Mouse (Mus musculus): Measurements from ENCODE around the gene Itgal.

Itgal gene

DNA sequence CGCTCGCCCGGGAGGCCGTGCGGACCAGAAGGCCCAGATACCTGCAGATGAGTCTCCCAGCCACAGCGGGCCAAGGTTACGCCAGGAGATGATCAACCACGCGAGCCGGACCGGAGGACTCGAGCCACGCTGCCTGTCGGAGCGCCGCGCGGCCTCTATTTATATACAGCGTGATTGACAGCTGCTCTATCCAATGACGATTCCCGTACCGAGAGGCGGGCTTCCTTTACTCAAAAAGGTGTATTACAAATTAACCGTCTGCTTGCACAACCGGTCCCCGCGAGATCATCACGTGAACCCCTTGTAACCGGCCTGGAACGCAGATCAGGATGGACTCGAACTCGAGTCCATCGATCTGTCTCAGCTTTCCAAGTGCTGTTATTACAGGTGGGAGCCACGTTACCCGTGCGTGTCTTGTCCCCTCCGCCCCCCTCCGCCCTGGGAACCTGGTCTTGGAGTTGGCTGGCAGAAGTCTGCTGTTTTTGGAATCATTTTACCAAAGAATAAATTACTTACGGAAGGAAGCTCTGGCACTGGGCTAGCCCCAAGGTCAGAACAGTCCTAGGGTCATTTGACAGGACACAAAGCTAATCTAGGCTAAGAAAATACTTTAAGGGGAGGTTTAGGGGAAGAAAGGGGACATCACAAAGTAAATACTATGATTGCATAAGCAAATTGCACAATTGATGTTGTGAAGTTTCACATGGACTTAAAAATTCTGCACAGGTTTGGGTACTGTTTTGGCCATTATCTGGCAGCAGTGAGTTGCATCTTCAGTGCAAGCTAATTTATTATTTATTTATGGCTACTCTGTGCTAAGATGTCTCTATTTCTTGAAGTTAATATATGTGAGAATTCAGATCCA is 21.9 kb upstream of the Itgal start, which contains the start of gene Sephs2:
Sephs2 (minus strand) TSS at position 131 of the 865 bp plus-strand sequence.
- in situ Hi-C loops (cut with MboI; ENCODE audit: low pct_unique_long_range_greater_than_20kb in 1 of 2, low sequenced_read_pairs in 2 of 2, unreplicated experiment in 1 of 2): no loop called here

DNA sequence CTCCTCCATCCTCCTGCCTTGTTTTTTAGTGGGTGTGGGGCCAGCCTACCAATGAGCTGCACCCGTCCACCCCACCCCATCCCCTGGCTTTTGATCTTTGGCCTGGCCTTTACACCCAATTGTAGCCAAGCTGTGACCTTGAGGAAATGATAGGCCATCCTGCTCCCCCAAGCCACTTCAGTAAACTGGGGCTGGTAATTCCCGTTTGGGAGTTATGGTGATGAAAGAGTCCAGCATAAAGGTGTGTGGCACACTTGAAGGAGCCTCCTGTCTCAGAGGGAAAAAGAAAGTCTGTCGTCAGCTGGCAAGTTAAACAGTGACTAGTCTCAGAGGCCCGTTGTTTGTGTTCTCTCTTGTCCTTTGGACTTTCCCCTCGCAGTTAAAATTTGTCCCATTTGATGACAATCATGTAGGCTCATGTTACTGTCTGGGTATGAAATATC is 19.5 kb upstream of the Itgal start:
- in situ Hi-C loops (cut with MboI; ENCODE audit: low pct_unique_long_range_greater_than_20kb in 1 of 2, low sequenced_read_pairs in 2 of 2, unreplicated experiment in 1 of 2): no loop called here

DNA sequence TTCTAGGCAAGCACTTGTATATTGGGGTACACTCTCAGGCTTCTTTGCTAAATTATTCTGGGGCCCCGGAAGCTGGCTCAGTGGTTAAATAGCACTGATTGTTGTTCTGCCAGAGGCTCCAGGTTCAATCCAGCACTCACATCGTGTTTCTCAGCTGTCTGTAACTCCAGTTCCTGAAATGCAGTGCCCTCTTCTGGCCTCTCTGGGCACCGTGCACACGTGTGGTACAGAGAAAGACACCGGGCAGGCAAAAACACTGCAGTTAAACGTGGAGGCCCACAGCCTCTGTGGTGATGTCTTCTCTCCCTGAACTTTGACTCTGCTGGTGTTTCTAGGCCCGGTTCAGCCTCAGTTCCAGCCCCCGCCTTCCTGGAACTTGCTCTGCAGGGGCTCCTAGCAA is 17.7 kb upstream of the Itgal start:
- in situ Hi-C loops (cut with MboI; ENCODE audit: low pct_unique_long_range_greater_than_20kb in 1 of 2, low sequenced_read_pairs in 2 of 2, unreplicated experiment in 1 of 2): no loop called here

DNA sequence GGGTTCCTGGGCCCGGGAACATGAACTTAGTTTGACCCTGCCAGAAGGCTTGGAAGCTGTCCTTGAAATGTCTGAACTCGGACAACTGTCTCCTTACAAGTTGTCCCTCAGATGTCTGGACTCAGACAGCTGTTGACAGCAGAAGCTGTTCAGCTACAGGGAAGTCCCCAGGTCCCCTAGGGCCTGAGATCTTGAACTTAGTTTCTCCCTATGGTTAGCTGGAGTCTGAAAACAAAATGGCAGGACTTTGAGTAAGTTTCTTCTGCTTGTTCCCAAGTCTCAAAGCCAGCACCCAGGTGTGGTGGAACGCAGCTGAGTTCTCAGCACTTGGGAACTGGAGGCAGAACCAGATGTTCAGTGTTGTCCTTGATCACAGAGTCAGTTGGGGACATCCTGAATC is 16.0 kb upstream of the Itgal start:
- in situ Hi-C loops (cut with MboI; ENCODE audit: low pct_unique_long_range_greater_than_20kb in 1 of 2, low sequenced_read_pairs in 2 of 2, unreplicated experiment in 1 of 2): no loop called here

DNA sequence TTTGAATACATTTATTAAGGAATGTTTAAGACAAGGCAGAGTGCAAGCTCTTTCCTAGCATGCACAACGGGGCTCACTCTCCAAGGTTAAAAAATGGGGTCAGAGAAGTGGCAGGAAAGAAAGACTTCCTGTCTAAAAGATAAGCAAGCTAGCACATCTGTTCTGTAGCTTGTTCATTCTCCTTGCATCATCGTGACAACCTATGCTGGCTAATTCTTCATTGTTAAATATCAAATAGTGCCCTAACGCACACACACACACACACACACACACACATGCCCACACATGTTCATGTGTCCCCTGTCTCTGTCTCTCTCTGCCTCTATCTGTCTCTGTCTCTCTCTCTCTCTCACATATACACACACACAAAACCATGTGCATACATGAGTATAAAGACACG is 14.9 kb upstream of the Itgal start:
- in situ Hi-C loops (cut with MboI; ENCODE audit: low pct_unique_long_range_greater_than_20kb in 1 of 2, low sequenced_read_pairs in 2 of 2, unreplicated experiment in 1 of 2): no loop called here

DNA sequence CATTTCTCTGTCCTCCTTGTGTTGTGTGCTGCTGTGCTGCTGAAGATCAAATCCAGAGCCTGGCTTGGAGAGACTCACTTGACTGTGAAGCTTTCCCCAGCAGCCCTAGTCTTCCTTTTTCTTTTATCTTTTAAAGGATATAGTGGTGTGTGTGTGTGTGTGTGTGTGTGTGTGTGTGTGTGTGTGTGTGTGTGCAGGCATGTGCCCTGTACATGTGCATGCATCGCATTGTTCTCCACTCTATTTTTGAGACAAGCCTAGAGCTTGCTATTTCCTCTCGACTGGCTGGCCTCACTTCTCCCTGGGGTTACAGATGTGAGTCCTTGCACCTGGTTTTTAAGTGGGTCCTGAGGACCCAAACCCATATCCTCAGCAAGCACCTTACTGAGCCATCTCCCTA is 13.9 kb upstream of the Itgal start:
- in situ Hi-C loops (cut with MboI; ENCODE audit: low pct_unique_long_range_greater_than_20kb in 1 of 2, low sequenced_read_pairs in 2 of 2, unreplicated experiment in 1 of 2): no loop called here

DNA sequence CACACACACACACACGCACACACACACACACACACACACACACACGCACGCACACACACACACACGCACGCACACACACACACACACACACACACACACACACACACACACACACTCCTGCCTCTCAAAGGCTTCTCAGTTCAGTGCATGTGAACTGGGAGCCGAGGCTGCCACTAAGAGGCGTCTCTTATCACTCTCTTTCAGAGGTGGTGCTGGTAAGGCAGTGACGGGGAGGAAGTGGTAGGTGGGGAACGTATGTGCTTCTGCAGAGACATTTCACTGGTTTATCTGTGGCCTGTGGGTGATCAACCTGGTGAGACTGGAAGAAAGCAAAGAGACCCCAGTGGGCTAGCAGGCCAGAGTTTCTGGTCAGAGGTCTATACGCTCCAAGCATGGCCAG is 10.9 kb upstream of the Itgal start:
- in situ Hi-C loops (cut with MboI; ENCODE audit: low pct_unique_long_range_greater_than_20kb in 1 of 2, low sequenced_read_pairs in 2 of 2, unreplicated experiment in 1 of 2): no loop called here

DNA sequence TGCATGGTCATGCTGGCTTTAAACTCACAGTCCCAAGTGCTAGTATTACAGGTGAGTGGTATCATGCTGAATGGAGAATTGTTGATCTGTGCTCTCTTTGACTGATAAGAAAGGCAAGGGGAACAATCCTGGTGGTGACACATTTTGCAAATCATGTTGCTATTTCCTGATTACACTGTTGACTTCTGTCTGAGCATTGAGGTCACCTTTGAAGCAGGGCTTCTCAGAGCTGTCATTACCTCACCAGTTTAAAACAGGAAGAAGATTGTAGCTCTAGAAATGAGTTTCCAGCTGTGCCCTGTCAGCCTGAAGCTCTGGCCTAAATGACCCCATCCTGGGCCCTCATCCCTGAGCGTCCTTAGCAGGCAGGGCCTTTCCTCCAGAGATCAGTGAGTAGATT is 8.1 kb upstream of the Itgal start:
- in situ Hi-C loops (cut with MboI; ENCODE audit: low pct_unique_long_range_greater_than_20kb in 1 of 2, low sequenced_read_pairs in 2 of 2, unreplicated experiment in 1 of 2): no loop called here

DNA sequence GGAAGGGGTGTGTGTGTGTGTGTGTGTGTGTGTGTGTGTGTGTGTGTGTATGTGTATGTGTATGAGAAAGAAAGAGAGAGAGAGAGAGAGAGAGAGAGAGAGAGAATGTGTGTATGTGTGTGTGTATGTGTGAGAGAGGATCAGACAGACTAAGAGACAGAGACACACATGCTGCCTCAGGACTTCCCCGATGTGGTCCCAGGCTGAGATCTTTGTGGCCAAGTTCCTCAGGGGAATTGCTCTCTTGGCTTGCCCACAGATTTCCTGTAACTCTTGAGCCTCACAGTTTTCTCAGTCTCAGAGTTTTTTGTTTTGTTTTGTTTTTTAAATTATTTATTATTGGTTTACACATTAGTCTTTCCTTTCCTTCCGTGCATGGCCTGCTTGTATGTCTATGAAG is 6.8 kb upstream of the Itgal start:
- in situ Hi-C loops (cut with MboI; ENCODE audit: low pct_unique_long_range_greater_than_20kb in 1 of 2, low sequenced_read_pairs in 2 of 2, unreplicated experiment in 1 of 2): no loop called here

DNA sequence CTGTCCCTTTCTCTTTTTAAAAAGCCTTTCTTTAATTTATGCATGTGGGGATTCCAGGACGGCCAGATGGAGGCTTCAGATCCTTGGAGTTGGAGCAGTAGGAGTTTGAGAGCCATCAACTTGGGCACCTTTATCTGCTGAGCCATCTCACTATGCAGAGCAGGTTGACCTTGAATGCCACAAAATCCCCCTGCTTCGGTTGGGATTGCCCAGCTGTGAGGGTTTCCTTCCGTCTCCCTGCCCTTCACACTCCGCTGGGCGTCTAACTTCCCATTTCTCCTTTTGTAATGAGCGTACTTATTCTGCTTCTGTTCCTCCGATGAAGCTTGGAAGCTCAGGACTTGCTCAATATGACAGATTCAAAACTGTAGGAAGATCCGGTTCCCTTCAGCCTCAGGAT is 5.9 kb upstream of the Itgal start:
- in situ Hi-C loops (cut with MboI; ENCODE audit: low pct_unique_long_range_greater_than_20kb in 1 of 2, low sequenced_read_pairs in 2 of 2, unreplicated experiment in 1 of 2): no loop called here

DNA sequence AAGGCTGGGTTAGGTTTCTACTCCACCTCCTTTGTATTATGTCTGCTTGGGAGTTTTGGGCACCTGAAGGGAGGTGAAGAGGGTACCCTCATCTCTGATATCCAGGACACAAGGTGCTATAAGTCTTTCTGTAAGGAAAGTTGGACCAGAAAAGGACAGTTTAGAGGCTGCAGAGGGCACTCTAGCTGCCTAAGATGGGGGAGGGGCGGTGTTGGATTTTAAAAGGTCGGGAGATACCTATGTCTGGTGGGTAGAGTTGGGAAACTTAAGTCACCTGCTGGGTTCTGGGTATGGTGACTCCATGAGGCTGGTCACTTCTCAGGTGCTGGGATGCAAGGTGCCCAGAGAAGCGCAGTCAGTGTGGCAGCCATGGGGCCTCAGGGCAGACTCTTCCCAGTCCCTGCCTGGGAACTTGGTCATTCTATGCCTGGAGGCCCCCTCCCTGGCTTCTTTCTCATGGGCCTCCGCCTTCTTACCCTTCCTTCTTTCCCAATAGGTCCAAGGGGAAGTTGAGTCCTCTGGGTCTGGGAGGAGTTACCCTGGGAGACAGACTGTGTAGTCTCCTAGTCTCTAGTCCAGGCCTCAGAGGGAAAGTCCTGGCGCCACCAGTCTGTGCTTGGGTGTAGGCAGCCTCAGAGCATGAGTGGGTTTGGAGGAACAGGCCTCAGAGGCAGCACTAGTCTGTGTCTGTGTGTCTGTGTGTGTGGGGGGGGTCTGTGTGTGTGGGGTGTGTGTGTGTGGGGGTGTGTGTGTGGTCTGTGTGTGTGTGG is 911 bp downstream of the Itgal start:
- in situ Hi-C loops (cut with MboI; ENCODE audit: low pct_unique_long_range_greater_than_20kb in 1 of 2, low sequenced_read_pairs in 2 of 2, unreplicated experiment in 1 of 2): no loop called here

DNA sequence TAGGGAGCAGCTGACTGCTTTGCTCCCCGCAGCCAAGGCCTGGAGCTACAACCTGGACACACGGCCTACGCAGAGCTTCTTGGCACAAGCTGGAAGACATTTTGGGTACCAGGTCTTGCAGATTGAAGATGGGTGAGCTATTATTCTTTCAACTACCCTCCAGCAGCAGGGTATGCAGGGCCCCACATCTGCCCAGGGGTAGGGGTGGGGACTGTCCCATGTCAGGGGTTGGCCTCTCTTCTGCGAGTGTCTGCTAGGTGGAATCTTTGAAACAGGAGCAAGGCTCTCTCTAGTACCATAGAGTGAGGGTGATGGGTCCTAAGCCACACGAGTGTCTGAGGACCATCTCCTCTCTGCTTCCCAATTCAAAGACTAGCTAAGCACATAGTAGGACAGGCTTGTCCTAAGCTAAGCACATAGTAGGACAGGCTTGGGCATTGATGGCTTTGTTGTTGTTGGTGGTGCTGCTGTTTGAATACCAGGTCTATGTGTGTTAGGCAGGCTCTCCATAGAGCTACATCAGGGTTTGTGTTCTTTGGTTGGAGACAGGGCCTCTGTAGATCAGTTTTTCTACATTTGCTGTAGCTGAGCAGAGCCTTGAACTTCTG is 1.6 kb downstream of the Itgal start:
- in situ Hi-C loops (cut with MboI; ENCODE audit: low pct_unique_long_range_greater_than_20kb in 1 of 2, low sequenced_read_pairs in 2 of 2, unreplicated experiment in 1 of 2): no loop called here

DNA sequence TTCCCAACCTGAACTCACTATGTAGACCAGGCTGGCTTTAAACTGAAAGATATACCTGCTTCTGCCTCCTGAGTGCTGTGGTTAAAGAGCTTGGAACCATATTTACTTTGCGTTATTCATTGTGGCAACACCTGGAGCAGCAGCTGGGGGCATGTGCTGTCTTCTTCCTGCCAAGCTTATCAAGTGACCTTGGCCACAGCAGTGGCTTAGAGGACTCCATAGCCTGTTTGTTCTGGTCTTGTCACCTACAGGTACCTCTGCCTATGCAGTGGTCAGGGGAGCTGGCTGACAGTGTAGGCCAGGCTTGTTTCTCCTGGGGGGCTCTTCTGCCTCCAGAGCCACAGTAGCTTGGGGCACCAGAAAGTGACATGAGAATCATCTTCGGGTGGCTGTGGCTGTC is 12.4 kb downstream of the Itgal start:
- in situ Hi-C loops (cut with MboI; ENCODE audit: low pct_unique_long_range_greater_than_20kb in 1 of 2, low sequenced_read_pairs in 2 of 2, unreplicated experiment in 1 of 2): no loop called here

DNA sequence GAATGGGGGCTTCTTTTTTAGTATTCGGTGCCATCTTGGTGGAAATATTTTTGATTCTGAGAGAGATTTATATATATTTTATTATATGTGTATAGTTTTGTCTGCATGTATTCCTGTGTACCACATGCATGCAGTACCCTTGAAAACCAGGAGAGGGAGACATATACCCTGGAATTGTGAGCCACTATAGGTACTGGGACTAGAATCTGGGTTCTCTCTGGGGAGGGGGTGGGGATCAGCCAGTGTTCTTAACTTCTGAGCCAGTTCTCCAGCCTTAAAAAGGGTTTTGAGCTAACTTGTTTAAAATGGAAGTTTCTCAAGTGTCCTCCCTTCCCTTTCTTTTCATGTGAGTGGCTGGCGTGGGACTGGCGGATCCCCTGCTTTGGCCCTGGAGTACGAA is 12.8 kb downstream of the Itgal start:
- in situ Hi-C loops (cut with MboI; ENCODE audit: low pct_unique_long_range_greater_than_20kb in 1 of 2, low sequenced_read_pairs in 2 of 2, unreplicated experiment in 1 of 2): no loop called here

DNA sequence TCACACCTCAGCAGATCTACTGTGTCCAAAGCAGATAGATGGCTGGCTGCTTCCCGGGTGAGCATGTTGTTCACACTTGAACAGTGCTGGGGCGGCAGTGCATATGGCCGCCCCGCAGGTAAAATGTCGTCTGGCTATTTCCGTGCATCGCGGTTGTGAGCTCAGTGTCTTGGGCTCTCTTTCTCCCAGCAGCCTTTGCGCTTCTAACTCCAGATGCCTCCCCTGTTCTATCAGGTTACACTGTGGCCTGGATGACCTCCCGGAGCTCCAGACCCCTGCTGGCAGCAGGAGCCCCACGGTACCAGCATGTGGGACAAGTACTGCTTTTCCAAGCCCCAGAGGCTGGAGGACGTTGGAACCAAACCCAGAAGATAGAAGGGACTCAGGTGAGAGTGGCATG is 13.9 kb downstream of the Itgal start:
- in situ Hi-C loops (cut with MboI; ENCODE audit: low pct_unique_long_range_greater_than_20kb in 1 of 2, low sequenced_read_pairs in 2 of 2, unreplicated experiment in 1 of 2): no loop called here

DNA sequence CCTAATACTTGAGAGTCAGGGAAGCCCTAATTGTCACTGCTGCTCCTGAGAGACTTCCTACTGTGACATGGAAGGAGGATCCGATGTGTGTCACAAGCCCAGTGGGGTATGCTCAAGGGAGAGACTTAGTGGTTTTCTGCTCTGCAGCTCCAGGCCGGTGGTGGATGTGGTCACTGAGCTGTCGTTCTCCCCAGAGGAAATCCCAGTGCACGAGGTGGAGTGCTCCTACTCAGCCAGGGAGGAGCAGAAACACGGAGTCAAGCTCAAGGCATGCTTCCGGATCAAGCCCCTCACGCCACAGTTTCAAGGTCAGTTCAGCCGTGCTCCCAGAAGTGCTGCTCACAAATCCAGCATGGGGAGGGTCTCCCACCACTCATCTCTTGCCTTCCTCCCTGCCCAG is 17.9 kb downstream of the Itgal start:
- in situ Hi-C loops (cut with MboI; ENCODE audit: low pct_unique_long_range_greater_than_20kb in 1 of 2, low sequenced_read_pairs in 2 of 2, unreplicated experiment in 1 of 2): no loop called here

DNA sequence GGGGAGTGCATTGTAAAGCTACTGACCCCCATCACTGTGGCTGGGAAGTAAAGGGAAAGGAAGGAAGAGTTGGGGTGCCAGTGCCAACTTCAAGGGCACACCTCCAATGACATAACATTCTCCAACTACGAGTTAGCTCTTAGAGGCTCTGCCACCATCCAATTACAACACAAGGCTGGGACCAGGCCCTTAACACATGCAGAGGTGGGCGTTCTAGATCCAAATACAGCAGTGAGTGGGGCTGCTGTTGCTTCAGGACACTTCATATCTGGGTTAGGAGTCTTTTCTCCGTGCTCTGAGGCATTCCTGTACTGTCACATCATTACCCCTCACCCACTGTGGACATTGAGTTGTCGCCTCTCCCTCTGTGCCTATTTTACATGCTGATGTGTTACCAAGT is 25.0 kb downstream of the Itgal start:
- in situ Hi-C loops (cut with MboI; ENCODE audit: low pct_unique_long_range_greater_than_20kb in 1 of 2, low sequenced_read_pairs in 2 of 2, unreplicated experiment in 1 of 2): no loop called here

DNA sequence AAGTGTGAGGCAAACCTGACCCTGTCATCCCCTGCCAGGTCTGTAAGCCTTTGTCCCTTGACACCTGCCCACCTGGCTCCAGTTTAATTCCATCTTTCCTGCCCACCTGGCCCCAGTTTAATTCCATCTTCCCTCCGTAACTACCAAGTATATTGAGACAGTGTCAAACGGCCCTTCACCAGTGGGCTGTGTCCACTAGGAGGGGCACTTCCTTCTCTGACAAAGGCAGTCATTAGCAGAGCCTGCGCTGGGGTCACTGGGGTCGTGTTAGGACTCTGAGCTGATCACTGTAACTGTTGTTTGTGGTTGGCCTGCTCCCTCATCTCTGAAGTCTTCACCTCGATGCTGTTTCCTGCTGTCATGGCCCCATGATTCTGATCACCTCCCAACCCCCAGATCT is 26.0 kb downstream of the Itgal start:
- in situ Hi-C loops (cut with MboI; ENCODE audit: low pct_unique_long_range_greater_than_20kb in 1 of 2, low sequenced_read_pairs in 2 of 2, unreplicated experiment in 1 of 2): no loop called here

DNA sequence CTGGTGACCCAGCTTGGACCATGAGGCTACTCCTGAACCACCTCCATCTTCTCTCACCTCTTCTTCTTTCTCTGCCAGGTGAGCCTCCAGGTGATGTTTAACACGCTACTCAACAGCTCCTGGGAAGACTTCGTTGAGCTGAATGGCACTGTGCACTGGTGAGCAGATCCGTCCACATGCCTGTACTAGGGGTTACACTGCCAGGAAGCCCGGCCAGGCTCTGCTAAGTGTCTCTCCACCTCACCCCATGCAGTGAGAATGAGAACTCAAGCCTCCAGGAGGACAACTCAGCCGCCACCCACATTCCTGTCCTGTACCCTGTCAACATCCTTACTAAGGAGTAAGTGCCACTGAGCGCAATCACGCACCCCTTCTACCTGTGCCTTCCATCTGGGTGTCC is 28.9 kb downstream of the Itgal start:
- in situ Hi-C loops (cut with MboI; ENCODE audit: low pct_unique_long_range_greater_than_20kb in 1 of 2, low sequenced_read_pairs in 2 of 2, unreplicated experiment in 1 of 2): no loop called here

All from mouse embryonic stem cell (cell line).